Mouse (Mus musculus): ENCODE results near the gene Hs6st3.

Hs6st3 gene

GRCm38 (mm10) chr14:119642874-119643273 lies 504.7 kb downstream of the Hs6st3 start:
- DNase-seq (ENCODE audit: low spot score), result no peak

DNA sequence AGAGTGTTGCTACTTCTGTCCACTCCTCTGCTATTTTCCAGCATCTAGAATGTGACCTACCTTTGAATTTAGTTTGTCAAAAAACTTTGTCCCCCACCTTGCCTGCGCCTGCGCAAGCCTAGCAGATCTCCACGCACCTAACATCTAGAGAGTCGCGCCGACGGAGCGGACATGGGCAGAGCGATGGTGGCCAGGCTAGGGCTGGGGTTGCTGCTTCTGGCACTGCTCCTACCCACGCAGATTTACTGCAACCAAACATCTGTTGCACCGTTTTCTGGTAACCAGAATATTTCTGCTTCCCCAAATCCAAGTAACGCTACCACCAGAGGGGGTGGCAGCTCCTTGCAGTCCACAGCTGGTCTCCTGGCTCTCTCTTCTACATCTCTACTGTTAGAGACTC lies 505.7 kb downstream of the Hs6st3 start:
- no peak for DNase-seq (ENCODE audit: low spot score)

DNA sequence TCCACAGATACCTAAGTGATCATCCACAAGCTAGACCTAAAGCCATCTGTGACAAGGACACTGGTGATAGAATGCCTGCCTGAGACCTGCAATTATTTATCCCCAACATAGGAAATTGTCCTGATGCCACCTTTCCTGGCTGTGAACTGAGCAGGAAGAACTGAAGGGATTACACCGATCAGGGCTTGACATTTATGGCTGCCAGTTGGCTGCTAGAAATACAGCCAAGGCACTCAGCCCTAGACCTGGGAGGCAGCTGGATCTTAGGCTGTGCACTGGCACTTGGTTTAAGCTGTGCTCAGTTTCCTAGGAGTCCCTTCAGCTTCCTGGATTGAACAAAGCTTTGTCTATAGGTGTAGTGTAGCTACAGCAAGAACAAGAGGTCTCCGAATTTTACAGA lies 518.8 kb downstream of the Hs6st3 start:
- no peak for DNase-seq (ENCODE audit: low spot score)

- peak; percentile 17 for DNase-seq (ENCODE audit: low spot score)
Measured at GRCm38 (mm10) chr14:119665741-119666141, 527.6 kb downstream of the Hs6st3 start.

DNA sequence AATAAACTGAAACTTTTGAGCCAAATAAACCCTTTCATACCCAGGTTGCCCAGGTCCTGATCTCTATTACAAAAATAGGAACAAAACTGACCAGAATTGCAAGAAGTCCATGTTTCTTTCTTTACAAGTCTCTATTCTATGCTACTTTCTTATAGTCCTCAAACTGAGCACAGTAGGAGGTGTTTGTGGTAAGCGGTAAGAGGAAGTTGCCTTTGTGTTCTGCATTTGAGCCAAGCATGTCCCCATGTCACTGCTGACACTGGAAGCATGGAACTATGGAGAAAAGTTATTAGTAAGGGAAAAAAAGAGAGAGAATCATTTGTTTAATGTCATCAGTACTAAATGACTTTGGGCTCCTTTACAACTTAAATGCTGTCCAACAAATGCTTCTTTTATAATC lies 529.3 kb downstream of the Hs6st3 start:
- no peak for DNase-seq (ENCODE audit: low spot score)

DNA sequence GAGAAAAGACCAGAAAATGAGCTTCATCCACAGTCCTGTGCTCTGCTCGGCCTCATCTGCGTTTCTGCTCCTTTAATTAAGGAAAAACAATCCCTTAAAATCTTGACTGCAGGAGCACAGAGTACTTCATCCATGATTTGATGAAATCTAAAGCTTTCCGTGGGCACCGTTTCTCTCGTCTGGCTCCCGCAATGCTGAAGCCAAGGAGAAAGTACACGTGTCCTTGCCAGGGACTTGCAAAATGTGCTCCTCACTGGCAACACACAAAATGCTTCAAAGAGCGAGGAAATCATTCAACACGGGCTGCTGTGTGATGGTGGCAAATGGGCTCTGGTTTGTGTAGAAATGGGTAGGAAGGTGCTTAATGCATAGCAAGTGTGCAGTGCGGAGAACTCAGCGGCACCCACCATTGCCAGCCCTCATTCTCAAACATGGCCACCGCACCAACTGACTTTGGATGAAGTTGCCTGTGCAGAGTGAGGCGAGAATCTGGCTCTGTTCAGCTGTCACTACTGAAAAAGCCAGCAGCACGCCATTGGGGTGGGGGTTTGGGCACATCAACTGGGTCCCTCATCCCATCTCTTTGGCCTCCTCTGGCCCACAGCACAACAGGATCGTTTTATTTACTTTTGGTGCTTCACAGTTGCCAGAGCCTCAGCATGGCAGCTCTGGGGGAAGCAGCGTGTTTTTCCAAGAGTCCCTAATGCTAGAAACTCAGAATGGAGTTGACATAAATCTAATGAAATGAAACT lies 532.9 kb downstream of the Hs6st3 start:
- DNase-seq (ENCODE audit: low spot score), result no peak

DNA sequence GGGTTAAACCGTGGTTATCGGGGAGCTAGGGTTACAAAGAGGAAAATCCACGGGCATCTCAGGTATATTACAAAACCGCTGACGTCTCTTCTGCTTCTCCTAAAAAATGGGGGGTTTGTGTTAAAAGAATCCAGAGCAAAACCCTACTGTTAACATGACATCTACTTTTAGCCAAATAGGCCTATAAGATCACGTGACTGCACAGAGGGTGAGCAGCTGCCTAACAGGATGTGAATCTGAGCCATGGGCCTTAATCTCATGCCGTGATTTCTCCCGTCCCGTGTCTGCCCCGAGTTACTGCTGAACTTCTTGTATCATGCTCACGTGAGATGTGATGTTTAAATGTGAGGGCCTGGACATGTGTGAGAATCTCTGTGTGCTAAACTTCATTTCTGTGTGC lies 540.4 kb downstream of the Hs6st3 start:
- DNase-seq (ENCODE audit: low spot score), result no peak

GRCm38 (mm10) chr14:119680052-119680451 lies 541.9 kb downstream of the Hs6st3 start:
- DNase-seq (ENCODE audit: low spot score), result no peak

GRCm38 (mm10) chr14:119687885-119688284 lies 549.7 kb downstream of the Hs6st3 start:
- no peak for DNase-seq (ENCODE audit: low spot score)

DNA sequence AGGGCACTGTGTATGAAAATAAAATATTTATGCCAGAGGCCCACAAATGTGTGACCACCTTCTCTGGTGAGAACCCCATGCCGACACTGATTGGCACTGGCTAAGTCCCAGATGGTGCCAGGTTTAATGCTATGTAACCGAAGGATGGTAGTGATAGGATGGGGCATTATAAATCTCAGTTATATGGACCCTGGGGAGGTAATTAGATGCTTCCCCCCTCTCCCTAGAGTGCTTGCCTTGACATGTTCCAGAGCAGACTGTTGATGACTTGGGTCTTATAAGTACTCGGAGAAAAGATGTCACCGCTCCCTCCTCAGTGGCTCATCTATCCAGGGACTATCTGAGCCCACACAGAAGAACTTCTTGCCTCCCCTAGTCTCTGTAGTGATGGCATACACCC lies 561.8 kb downstream of the Hs6st3 start:
- no peak for DNase-seq (ENCODE audit: low spot score)

GRCm38 (mm10) chr14:119714712-119715111 lies 576.6 kb downstream of the Hs6st3 start:
- no peak for DNase-seq (ENCODE audit: low spot score)

DNA sequence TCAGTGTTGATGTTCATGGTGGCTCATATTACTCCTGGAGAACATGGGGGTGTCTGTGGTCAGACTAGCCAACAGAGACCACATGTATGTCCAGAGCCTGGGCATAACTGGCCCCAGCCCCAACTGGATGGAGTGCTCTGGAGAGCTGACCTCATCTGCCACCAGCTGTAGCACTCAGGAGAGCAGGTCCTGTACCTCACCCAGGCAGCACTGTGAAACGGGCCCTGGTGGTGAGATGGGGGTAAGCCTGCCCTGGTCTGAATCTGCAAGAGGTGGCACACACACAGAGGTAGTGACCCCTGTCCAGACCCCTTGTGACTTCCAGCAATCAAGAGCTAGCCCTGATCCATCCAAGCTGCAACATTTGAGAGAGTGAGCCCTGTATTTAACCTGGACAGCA lies 579.2 kb downstream of the Hs6st3 start:
- no peak for DNase-seq (ENCODE audit: low spot score)

DNA sequence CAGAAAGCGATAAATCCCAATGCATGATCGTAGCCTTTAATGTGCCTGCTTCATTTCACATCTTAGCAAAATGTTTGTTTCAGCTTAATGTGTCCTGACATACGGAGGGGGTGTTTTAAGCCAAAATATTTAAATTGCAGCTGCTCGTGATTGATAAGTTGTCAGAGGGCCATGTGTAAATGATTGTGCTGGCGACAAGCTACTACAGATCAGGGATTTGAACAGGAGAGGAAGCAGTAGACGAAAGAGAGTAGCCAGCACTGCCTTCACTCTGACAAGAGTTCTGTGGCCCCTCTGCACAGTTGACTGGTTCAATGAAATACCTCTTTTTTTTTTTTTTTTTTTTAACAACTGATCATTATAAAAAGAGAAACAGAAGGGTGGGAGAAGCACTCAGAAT lies 587.0 kb downstream of the Hs6st3 start:
- DNase-seq (ENCODE audit: low spot score), result no peak

DNA sequence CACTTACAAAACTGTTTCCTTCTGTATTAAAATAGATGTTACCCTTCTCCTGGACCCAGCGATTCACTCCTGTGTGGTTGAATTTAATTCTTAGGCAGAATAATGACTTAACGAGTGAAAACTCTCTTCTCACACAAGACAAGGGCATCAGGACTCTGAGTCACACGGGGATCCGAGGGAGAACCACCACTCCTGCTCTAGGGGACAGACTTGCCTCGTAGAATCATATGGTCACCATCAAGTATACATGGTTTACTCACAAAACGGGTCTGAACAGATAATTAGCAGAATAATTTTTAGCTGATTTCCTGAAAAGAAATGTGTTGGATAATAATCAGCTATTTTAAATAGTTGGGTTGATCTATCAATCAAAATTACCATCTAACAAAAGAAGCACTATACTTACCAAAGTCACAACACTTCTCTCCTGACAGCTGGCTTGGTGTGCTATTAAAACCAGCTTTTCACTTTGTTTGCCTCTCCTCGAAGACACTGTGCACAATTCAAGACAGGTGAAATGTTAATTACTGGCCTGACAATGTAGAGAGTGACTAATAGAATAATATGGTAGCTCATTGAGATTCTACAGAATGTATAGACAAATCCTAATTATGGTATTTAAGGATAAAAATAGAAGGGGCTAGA lies 593.4 kb downstream of the Hs6st3 start:
- no peak for DNase-seq (ENCODE audit: low spot score)

GRCm38 (mm10) chr14:119732219-119732618 lies 594.1 kb downstream of the Hs6st3 start:
- no peak for DNase-seq (ENCODE audit: low spot score)

GRCm38 (mm10) chr14:119737408-119737961 lies 599.3 kb downstream of the Hs6st3 start:
- no peak for DNase-seq (ENCODE audit: low spot score)

GRCm38 (mm10) chr14:119741791-119742190 lies 603.6 kb downstream of the Hs6st3 start:
- no peak for DNase-seq (ENCODE audit: low spot score)

GRCm38 (mm10) chr14:119761376-119761775 lies 623.2 kb downstream of the Hs6st3 start:
- DNase-seq (ENCODE audit: low spot score), result no peak

GRCm38 (mm10) chr14:119772040-119772439 lies 633.9 kb downstream of the Hs6st3 start:
- no peak for DNase-seq (ENCODE audit: low spot score)

DNA sequence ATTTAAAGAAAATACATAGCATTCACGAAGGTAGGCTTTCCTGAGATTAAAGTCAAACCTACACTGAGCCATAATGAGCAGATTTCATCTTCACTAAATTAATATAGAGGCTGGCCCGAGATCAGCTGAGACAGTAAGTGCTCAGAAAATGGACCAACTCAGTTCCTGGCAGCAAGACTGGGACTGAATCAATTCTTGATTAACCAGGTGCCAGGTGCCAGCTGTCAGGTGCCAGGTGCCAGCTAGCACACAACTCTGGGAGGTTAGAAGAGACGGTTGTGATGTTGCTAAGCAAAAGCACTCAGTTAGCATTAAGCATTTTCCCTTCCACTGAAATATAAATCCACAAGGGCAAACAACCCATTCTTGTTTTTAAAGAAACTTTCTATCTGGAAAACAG lies 638.1 kb downstream of the Hs6st3 start:
- DNase-seq (ENCODE audit: low spot score), result no peak

DNA sequence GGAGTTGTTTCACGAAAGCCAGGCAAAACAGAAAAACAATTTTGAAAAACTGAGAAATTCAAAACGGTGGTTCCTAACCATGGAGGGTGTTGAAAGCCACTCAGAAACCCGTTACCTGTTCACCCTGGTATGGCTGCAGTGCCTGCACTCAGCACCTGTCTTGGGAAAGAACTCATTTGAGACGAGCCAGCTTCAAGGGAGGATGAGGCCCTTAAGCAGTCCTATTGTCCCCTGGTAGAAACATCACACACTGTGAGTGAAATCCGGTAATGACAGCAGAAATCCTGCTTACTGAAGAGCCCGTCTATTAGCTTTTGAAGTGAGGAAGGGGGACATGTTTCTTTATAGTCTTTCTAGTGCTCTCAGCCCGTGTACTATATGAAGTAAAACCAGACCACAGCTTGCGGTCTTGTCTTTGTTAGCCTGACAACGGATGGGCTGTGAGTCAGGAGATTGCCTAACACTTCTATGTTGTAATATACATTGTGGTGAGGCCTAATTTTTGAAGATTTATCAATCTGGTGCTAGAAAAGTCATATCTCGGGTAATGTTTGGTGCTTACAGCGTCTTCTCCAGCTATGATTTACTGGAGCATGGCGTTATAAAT lies 641.9 kb downstream of the Hs6st3 start:
- no peak for DNase-seq (ENCODE audit: low spot score)

DNA sequence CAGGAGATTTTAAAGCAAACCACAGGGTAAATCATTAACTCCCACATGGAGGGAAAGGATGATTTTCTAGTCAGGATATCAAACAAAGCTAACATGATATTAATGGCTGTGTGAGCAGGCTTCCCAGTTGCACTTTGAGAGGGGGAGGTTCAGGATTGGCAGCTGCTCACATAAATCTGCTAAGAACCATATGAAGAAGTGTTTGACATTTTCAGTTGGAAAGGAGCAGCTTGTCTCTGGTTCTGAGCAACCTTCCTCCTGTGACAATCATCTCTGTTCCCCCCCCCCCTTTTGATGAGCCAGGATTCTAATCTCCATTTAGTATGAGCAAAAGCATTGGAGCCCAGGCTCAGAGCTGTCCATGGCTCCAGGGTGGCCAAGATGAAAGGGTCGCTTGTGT lies 643.0 kb downstream of the Hs6st3 start:
- DNase-seq (ENCODE audit: low spot score), result no peak

- DNase-seq (ENCODE audit: low spot score), result no peak
Measured at GRCm38 (mm10) chr14:119789457-119789856, 651.3 kb downstream of the Hs6st3 start.

Measured in ovary, postnatal 36 days (tissue).